Mouse (Mus musculus): Measurements from ENCODE around the gene Slc15a4.
A peak's percentile ranks its signal among the peaks of the same experiment; 100 is the strongest.

Slc15a4 gene

DNA sequence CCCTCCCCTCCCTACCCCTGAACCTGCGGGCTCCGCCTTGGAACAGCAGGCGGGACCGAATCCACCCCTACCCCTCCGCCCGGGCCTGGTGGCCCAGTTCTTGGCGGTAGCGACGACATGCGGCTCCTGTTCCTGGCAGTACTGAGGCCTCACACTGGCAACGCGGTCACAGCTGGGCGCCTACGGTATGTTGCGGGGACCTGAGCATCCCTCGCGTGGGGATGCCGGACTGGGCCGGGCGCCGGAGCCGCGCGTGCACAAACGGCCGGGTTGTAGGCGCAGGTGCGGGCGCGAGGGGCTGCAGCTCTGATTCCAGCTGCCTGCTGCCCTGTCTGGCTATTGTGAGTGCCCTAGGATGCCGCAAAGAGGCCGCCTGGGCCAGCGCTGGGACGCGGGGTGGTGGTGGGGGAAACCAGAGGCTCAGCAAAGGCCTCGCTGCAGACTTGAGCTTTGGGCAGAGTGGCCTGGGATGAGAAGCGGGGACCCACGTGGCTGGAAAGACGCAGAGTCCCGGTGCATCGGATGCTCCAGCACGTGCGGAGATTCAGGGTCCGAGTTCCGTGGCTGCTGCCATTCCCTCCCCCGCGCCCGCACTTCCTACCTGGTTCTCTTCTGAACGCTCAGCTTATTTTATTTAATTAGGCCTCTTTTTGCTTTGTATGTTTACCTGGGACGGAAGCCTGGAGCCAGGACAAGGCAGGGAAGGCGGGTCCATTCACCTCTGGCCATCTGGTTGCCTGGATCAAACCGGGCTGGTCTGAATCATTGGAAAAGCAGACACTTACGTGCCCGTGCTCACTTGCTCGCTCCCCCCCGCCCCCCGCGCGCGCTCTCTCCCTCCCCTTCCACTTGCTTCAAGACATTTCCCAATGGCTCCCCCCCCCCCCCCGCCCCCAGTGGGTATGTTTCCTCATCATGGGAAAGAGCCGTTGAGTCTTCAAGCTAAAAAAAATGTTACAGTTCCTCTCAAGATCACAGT, at the start of gene Slc15a4, which contains the start of gene Glt1d1:
Slc15a4 (minus strand) TSS at position 731 of the 979 bp plus-strand sequence.
Glt1d1 (plus strand) TSS at position 96 of the 979 bp plus-strand sequence.
- no peak for DNase-seq (ENCODE audit: low read depth)

DNA sequence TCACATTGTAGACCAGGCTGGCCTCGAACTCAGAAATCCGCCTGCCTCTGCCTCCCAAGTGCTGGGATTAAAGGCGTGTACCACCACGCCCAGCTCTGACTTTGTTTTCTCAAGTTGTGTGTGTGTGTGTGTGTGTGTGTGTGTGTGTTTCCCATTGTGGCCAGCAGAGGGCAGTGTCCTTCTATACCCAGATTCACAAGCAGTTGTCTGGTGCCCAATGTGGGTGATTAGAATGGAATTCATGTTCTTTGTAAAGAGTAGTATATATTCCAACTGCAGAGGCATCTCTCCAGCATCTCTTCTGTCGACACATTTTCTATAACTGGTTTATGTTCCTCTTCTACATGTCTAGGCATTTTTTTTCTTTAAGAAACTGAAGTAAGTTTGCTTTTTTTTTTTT, 45.8 kb upstream of the Slc15a4 start:
- peak; percentile 10 for DNase-seq (ENCODE audit: low read depth)

DNA sequence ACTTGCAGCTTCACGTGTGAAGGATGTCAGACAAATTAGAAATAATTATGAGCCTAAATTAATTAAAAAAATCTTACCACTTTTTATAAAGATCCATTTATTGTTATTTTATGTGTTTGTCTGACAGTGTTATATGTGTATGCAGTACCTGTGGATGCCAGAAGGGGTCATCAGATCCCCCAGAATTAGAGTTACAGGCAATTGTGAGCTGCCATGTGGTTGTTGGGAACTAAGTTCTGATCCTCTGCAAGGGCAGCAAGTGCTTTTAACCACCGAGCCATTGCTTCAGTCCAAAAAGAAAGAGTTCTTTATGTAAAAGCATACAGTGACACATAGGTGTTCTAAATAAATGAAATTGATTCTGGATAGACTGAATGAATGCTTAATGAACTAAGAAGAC, 44.9 kb upstream of the Slc15a4 start:
- DNase-seq (ENCODE audit: low read depth), result no peak

DNA sequence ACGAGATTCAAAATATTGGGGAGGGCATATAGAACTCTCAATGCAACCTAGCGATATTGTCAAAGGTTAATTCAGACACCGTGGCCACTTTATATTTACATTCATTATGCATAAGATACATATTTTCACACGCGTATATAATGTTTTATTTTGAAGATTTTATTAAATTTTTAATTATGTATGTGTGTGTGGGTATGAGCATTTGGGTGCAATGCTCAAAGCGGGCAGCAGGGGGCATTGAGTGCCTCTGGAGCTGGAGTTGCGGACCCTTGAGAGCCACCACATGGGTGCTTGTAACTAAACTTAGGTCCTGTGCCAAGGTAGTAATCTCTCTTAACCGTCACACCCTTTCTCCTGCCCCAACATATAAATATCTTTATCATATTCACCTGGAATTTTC, 41.2 kb upstream of the Slc15a4 start:
- no peak for DNase-seq (ENCODE audit: low read depth)

DNA sequence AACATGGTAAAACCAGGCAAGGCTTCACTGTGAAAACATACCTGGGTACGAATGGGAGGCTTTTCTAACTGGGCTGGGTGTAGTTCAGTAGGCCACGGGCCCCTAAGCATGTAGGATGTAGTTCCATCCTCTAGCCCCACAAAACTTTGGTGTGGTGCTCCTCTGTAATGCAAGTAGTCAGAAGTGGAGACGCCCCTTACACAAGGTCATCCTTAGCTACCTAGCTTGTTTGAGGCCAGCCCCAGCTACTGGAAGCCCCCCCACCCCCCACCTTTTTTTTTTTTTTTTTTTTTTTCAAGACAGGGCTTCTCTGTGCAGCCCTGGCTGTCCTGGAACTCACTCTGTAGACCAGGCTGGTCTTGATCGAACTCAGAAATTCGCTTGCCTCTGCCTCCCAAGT, 28.3 kb upstream of the Slc15a4 start:
- DNase-seq (ENCODE audit: low read depth), result no peak

GRCm38 (mm10) chr5:127660267-127660666, 27.6 kb upstream of the Slc15a4 start:
- no peak for DNase-seq (ENCODE audit: low read depth)

DNA sequence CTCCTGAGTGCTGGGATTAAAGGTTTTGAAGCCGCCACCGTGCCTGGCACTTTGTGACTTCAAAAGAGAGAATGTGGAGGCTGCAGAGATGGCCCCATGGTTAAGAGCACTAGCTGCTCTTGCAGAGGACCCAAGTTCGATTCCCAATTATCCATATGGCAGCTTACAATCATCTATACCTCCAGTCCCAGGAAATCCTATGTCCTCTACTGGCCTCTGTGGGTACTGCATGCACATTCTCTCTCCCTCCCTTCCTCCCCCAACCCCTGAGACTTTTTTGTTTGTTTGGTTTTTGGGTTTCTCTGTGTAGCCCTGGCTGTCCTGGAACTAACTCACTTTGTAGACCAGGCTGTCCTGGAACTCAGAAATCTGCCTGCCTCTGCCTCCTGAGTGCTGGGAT, 26.6 kb upstream of the Slc15a4 start:
- DNase-seq (ENCODE audit: low read depth), result no peak

GRCm38 (mm10) chr5:127658257-127658656, 25.6 kb upstream of the Slc15a4 start:
- no peak for DNase-seq (ENCODE audit: low read depth)

GRCm38 (mm10) chr5:127649077-127649476, 16.4 kb upstream of the Slc15a4 start:
- no peak for DNase-seq (ENCODE audit: low read depth)

DNA sequence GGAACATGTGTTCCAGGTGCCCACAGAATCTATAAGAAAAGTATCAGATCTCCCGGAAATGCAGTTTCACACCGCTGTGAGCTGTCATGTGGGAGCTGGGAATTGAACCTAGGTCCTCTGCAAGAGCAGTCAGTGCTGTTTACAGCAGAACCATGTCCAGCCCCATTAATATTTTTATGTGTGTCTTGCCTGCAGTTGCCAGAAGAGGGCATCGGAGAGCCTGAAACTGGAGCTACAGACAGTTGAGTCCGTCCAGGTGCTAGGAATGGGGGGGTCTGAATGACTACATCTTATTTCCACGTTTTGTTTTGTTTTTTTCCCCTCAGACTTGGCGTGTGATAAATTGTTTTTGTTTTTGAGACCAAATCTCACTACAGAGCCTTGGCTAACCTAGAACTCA, 15.3 kb upstream of the Slc15a4 start:
- DNase-seq (ENCODE audit: low read depth), result peak; percentile 20

GRCm38 (mm10) chr5:127641185-127641958, 8.7 kb upstream of the Slc15a4 start:
- no peak for DNase-seq (ENCODE audit: low read depth)

DNA sequence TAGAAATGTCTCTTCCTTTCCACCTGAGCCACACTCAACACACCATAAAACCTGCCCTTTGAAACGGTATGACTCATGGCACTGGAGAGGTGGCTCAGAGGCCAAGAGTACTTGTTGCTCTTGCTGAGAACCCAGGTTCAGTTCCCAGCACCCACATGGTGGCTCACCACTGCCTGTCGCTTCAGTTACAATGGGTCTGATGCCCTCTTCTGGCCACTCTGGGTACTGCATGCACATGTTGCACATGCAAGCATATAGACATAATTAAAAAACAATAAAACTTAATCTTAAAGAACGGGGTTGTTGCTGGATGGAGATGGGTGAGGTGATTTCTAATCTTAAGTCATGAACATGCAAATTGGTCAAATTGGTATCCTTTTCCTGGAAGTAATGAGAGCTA, 7.7 kb upstream of the Slc15a4 start:
- DNase-seq (ENCODE audit: low read depth), result no peak

- DNase-seq (ENCODE audit: low read depth), result no peak
Measured at GRCm38 (mm10) chr5:127639635-127640034, 6.9 kb upstream of the Slc15a4 start.

- DNase-seq (ENCODE audit: low read depth), result no peak
Measured at GRCm38 (mm10) chr5:127639067-127639605, 6.4 kb upstream of the Slc15a4 start.

DNA sequence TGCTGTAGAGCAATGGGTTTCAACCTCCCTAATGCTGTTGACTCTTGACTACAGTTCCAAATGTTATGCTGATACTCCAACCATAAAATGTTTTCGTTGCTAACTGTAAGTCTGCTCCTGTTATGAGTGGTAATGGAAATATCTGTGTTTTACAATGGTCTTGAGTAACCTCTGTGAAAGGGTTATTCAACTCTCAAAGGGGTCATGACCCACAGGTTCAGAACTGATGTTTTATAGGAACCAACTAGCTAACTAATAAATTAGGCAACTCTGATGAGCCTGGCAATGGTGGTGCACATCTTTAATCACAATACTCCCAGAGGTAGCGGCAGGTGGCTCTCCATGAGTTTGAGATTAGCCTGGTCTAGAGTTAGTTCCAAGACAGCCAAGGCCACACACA, 5.5 kb upstream of the Slc15a4 start:
- DNase-seq (ENCODE audit: low read depth), result no peak

DNA sequence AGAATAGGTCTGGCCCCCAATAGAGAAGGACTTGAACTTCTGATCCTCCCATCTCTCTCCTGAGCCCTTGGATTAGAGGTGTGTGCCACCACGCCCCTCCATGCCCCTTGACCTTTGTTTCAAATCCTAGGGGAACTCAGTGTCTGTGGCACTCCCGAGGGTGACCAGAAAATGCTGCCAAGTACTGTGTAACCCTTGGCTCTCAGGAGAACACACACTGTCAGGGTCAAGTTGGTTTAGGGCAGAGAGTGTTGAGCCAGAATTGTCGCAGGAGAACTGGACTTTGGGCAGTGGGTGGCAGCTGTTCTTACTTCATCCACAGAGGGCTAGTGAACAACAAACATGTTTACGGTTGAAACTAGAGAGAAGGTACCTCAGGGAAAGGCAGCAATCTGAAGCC, 4.9 kb upstream of the Slc15a4 start:
- no peak for DNase-seq (ENCODE audit: low read depth)

- DNase-seq (ENCODE audit: low read depth), result no peak
Measured at GRCm38 (mm10) chr5:127633666-127634065, 969 bp upstream of the Slc15a4 start.

DNA sequence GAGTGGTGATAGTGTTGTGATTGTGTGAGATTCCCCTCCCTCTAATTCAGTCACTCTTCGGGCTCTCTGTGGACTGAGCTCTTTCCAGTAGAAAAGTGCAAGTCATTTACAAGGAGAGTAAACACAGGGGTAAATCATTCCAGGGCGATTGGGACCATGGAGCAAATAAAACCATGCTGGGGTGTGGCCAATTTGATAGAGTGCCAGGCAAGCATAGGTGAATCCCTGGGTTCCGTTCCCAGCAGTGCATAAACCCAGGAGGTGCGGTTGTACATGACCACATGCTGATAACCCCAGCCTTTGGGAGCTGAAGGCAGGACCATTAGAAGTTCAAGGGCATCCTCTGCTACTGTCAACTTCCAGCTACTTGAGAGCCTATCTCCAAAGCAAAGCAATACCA, 491 bp upstream of the Slc15a4 start:
- no peak for DNase-seq (ENCODE audit: low read depth)

DNA sequence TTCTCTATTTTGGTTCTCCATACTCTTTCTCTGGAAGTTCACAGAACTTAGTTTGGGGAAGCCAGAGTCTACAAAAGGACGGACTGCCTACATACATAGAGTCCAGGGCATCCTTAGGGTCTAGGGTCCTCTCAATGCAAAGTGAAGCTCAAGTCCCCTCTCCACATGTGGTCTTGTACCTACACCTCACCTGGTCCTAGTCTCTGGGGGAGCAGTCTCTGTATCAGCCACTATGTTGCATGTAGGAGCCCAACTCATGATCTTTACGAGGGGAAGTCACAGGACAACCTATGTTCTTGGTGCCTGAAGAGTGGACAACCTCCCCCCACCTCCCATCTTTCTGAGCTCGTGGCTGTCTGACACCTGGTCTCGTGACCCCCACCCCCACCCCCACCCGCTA, 1.0 kb downstream of the Slc15a4 start:
- no peak for DNase-seq (ENCODE audit: low read depth)

GRCm38 (mm10) chr5:127627242-127627641, 5.5 kb downstream of the Slc15a4 start:
- DNase-seq (ENCODE audit: low read depth), result no peak

GRCm38 (mm10) chr5:127624427-127625213, 8.1 kb downstream of the Slc15a4 start:
- DNase-seq (ENCODE audit: low read depth), result no peak

DNA sequence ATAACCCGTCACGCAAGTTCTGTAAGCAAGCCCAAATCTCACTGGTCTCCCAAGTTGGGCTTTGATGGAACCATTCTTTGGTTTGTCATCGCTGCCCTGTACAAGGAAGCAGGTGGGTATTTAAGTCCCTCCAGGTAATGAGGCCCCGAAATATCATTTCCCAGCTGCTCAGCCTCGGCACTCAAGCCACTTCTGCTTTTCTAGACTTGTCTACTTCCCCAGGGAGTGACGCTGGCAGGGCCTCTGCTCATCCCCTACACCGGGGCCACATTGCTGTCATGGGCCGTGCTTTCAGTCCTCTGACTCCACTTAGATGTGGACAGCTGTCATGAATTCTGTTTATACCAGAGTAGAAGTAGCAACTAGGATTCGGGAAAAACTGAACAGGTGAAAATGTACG, 11.6 kb downstream of the Slc15a4 start:
- no peak for DNase-seq (ENCODE audit: low read depth)
